Mouse (Mus musculus): ENCODE measurements around the gene Cdca4. TPM values are rescaled to one million over a fixed set of nuclear protein-coding genes. Genes with fewer than 3 reads are reported as not detected.
"Not testable (repeated sequence)": the region's sequence is repeated elsewhere in the genome, so short reads cannot be mapped to it uniquely, and the experiment has no call there.

Gene Cdca4
- polyA plus RNA-seq, 1 experiment from 2014 or later, result 144 TPM

DNA sequence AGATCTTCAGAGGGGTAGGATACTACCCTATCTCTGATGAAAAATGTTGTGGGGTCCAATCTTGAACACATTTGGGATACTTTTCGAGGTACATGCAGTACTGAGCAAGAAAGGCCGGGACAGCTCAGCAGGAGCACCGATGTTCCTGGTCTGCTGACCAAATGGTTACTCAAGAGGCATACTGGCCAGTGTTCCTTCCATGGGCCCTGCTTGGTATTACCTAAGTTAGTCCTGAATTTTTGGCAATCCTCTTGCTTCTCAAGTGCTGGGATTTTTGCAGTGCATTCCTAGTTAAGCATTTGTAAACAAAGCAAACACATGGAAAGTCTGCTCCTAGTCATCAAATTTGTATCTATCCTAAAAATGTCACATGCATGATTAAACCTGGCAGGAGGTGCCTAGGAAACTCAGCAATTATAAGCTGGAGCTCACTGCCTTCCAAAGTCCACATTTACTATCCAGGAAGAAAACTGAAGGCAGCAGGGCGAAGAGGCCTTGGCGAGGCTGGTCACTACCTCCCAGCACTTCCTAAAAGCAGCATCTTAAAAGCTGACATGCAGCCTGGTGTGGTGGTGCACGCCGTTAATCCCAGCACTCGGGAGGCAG lies 10.1 kb downstream of the Cdca4 start:
- no peaks in the 10 kb centered on the region for H3K27me3 ChIP-seq
- H3K9me3 ChIP-seq, result no peaks in the 10 kb centered on the region
- peaks cover 63% of the 10 kb centered on the region for H3K36me3 ChIP-seq
- peaks cover 10% of the 10 kb centered on the region; the same call in 1 of the 2 replicates for H3K4me1 ChIP-seq
- no peak overlapping the region for H3K4me2 ChIP-seq (replicated peaks)
- no peak overlapping the region for H3K4me3 ChIP-seq
- H3K9ac ChIP-seq, result no peak overlapping the region
- WGBS, result 92% methylated on average over 8 of the region's 8 CpGs
- ATAC-seq (ENCODE audit: insufficient number of reproducible peaks, insufficient read depth, low FRiP score, low TSS enrichment), result no peak
- no peak overlapping the region for H3K27ac ChIP-seq

DNA sequence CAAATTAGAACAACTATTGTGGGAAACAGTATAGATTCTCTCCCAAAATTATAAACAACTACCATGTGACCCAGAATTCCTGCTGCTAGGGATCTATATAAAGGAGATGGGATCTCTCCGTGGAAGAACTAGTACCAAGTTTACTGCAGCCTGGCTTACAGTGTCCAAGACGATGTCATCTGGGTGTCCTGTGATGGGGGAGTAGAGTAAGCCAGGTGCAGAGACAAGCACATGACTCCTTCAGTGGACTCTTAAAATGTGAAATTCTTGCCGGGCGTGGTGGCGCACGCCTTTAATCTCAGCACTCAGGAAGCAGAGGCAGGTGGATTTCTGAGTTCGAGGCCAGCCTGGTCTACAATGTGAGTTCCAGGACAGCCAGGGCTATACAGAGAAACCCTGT lies 12.4 kb downstream of the Cdca4 start:
- H3K4me1 ChIP-seq, result not testable (repeated sequence)

DNA sequence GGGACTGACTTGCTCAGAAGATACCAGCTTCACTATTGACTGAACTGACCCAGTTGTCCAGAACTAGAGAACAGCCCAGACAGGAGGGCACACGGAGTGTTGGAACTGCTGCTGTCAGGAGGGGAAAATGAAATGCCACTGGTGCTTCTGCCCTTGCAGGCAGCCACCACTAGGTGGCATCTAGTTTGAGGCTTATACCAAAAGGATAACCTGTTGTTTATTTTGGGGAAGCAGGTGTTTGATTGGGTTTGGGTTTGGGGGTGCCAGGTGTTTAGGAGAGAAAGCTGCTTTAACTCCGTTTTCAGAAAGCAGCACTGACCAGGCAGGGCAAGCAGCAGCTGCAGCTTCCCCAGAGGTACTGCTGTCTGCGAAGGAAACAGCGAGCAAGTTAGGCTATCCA lies 12.9 kb downstream of the Cdca4 start:
- no peaks in the 10 kb centered on the region for H3K27me3 ChIP-seq
- H3K36me3 ChIP-seq, result peaks cover 64% of the 10 kb centered on the region
- no peak overlapping the region for H3K27ac ChIP-seq
- H3K9me3 ChIP-seq, result no peaks in the 10 kb centered on the region
- H3K9ac ChIP-seq, result no peak overlapping the region
- no peak overlapping the region for H3K4me3 ChIP-seq
- H3K4me2 ChIP-seq (replicated peaks), result no peak overlapping the region
- ATAC-seq (ENCODE audit: insufficient number of reproducible peaks, insufficient read depth, low FRiP score, low TSS enrichment), result no peak
- WGBS, result 54% methylated on average over 4 of the region's 4 CpGs
- no peaks in the 10 kb centered on the region for H3K4me1 ChIP-seq

More for the DNA sequence above, 12.4 kb downstream of the Cdca4 start:
- WGBS, result 85% methylated on average over 7 of the region's 7 CpGs
- H3K27me3 ChIP-seq; H3K4me2 ChIP-seq (replicated peaks); H3K27ac ChIP-seq; H3K9me3 ChIP-seq; H3K4me3 ChIP-seq; ATAC-seq (ENCODE audit: insufficient number of reproducible peaks, insufficient read depth, low FRiP score, low TSS enrichment); H3K9ac ChIP-seq: not testable (repeated sequence)
- H3K36me3 ChIP-seq, result peaks cover 69% of the 10 kb centered on the region

DNA sequence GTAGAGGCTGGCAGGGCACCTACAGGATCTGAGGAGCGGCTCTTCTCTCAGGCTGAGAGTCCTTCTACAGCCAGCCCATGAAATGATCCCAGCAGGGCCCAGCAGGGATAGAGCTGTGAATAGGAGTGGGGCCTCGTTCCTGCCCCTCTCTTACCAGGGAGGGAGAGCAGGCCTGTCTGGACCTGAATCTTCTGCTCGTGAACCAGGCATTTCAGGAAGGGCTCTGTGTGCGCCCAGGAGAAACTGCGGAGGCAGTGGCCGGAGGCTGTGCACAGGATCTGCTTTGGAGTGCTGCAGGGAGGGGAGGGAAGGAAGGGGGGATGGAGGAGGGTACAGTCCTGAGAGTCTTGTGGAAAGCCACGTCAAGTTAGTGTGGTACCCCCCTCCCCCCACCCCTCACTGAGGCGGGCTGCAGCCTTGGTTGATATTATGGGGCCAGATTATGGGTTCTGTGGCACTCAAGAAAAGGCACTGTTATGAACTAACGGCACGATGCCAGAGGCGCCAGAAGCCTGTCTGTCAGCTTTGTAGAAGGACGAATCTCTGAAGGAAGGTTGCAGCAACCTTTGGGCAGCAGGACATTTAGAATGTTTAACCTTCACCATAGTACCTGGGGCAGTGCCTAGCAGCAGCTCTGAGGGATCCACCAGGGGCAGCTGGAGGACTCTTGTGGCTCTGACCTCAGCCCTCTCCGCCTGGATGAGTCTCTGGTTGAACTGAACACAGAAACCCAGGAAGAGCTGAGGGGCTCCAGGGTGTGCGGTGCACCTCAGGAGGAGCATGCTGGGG lies 14.3 kb downstream of the Cdca4 start:
- 0 out of 2 replicates have a peak overlapping the region, but pooled peaks have one; percentile 6 for H3K27ac ChIP-seq
- WGBS, result 74% methylated on average over 14 of the region's 14 CpGs
- ATAC-seq (ENCODE audit: insufficient number of reproducible peaks, insufficient read depth, low FRiP score, low TSS enrichment), result no peak
- H3K9ac ChIP-seq, result no peak overlapping the region
- peaks cover 2% of the 10 kb centered on the region; the same call in 1 of the 2 replicates for H3K4me1 ChIP-seq
- H3K4me2 ChIP-seq (replicated peaks), result no peak overlapping the region
- peaks cover 53% of the 10 kb centered on the region for H3K36me3 ChIP-seq
- H3K4me3 ChIP-seq, result no peak overlapping the region
- no peaks in the 10 kb centered on the region for H3K9me3 ChIP-seq
- H3K27me3 ChIP-seq, result no peaks in the 10 kb centered on the region

DNA sequence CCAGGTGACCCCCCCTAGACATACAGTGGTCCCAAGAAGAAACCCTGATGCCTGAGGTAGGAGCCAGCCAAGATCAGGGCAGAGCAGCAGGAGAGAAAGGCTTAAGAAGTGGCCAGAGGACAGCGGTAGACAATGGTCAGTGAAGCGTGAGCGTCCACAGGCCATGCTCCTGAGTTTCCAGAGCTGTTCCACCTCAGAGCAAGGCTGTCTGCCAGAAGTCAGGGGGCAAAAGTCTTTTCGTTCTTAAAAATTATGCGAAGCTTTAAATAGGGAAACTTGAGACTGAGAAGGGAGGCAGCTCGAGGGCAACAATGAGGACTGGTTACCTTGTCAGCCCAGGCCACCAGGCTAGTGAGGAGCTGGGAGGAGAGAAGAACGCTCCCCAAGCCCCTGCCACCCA lies 15.9 kb downstream of the Cdca4 start:
- ATAC-seq (ENCODE audit: insufficient number of reproducible peaks, insufficient read depth, low FRiP score, low TSS enrichment), result no peak
- Histone ChIP-seq H3K36me3 (peaks cover 38% of the 10 kb centered on the region), H3K4me2 (replicated peaks) (no peak overlapping the region), H3K27me3 (no peaks in the 10 kb centered on the region), H3K4me3 (no peak overlapping the region), H3K27ac (no peak overlapping the region), H3K9me3 (no peaks in the 10 kb centered on the region), H3K9ac (no peak overlapping the region), H3K4me1 (peaks cover 11% of the 10 kb centered on the region)
- 85% methylated on average over 7 of the region's 7 CpGs for WGBS

DNA sequence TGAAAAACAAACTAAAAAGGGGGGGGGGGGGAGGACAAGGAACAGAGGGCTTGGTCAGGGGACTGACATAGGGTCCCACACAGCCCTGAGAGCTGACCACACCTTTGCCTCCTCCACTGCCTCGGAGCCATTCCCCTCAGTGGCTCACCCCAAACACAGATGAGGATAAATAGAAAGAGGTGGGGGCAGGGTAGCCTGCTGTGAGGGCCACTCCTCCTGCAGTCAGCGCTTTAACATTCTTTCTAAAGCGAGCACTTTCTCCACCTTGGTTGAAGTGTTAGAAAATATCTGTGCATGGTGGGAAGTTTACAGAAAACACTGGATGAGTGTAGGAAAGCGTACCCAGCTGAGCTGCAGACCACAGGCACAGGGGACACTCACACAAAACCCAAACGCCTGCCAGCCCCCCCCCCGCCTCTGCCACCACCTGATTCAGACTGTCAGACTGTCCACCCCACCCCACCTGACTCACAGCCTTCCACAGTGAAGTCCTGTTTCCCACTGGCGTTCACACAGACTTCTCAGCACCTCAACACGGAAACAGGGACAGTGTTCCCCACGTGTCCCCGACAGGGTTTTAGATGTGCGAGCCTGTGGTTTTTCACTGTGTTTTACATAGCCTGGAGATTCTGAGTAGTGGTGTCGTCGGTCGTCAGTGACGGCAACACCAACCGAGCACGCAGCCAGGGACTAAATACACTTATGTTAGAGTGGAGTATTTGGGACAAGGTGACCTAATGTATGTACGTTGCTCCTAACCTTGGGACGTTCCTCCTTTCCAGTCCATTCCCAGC lies 18.9 kb downstream of the Cdca4 start:
- Histone ChIP-seq H3K9me3 (no peaks in the 10 kb centered on the region), H3K4me1 (peaks cover 15% of the 10 kb centered on the region), H3K4me3 (peak overlapping the region; percentile 55; the same call in 1 of the 2 replicates), H3K4me2 (replicated peaks) (peak overlapping the region; percentile 96), H3K36me3 (peaks cover 18% of the 10 kb centered on the region; the same call in 1 of the 2 replicates), H3K9ac (peak overlapping the region; percentile 64; the same call in 1 of the 2 replicates), H3K27me3 (peaks cover 3% of the 10 kb centered on the region; the same call in 1 of the 2 replicates), H3K27ac (no peak overlapping the region)
- ATAC-seq (ENCODE audit: insufficient number of reproducible peaks, insufficient read depth, low FRiP score, low TSS enrichment), result no peak
- WGBS, result 64% methylated on average over 19 of the region's 19 CpGs

DNA sequence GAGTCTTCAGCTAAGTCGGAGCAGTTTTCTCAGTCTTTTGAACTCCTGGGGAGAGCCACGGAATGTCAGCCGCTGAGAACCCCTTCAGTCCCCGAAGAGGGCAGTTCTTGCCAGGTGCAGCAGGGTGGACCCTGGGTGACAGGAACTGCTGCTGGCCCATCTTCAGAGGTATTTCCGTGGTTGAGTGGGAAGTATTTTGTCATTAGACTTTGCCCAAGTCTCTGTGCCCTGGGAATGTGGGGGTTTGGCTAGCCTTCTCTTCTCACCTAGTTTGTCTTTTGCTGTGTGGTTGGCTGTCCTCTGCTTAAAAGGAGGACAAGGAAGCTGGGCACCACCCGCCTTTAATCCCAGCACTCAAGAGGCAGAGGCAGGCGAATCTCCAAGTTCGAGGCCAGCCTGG lies 19.6 kb downstream of the Cdca4 start:
- 24% methylated on average over 8 of the region's 8 CpGs for WGBS
- Histone ChIP-seq H3K4me1 (peaks cover 15% of the 10 kb centered on the region), H3K9me3 (no peaks in the 10 kb centered on the region), H3K36me3 (peaks cover 12% of the 10 kb centered on the region; the same call in 1 of the 2 replicates), H3K4me3 (peak overlapping the region; percentile 55), H3K4me2 (replicated peaks) (peak overlapping the region; percentile 96), H3K27me3 (peaks cover 3% of the 10 kb centered on the region; the same call in 1 of the 2 replicates), H3K9ac (peak overlapping the region; percentile 64), H3K27ac (no peak overlapping the region)
- ATAC-seq (ENCODE audit: insufficient number of reproducible peaks, insufficient read depth, low FRiP score, low TSS enrichment), result no peak

DNA sequence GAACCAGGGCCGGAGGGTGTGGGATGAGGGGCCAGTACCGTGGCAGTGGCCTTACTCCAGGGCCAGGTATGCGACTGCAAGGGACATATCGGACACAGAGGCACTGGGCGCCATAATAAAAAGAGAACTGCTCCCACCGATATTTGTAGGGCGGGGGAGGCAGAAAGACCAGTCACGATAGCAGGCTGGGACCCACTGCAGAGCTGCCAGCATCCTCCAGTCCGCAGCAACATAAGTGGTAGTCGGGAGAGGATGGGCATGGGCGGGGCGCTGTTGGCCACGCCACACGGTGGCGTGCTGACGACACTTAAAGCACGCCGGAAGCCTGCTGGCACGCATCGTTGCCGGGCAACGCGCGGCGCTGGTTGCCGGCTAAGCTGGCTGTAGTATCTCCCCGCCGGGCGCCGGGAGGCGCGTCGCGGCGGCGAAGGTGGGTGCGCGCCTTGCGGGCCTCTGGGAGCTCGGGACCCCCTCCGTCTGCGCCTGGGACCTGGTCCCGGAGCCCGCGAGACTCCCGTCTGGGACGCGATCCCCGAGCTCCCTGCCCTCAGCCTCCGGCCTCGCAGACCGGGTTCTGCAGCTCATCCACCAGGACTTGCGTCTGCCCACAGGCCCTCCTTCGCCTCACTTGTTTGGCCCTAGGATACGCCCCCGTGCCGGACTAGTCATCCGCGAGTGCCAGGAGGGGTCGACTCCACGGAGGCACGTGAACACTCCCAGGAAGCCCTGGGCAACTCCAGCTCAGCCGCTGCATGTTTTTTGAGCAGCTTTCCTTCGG lies 20.4 kb downstream of the Cdca4 start, which contains the start of gene Clba1:
TSS of gene Clba1 (plus strand) at position 351 of the 778 bp plus-strand sequence.
- Histone ChIP-seq H3K4me2 (replicated peaks) (peak within 1 kb of the TSS; percentile 96), H3K36me3 (0 out of 2 replicates have a peak, but pooled peaks cover 3% of the 10 kb centered on the region), H3K9ac (peak within 1 kb of the TSS; percentile 64), H3K4me3 (peak within 1 kb of the TSS; percentile 55), H3K4me1 (peaks cover 15% of the 10 kb centered on the region), H3K27ac (peak within 1 kb of the TSS; percentile 51), H3K27me3 (peaks cover 3% of the 10 kb centered on the region; the same call in 1 of the 2 replicates), H3K9me3 (no peaks in the 10 kb centered on the region)
- peak; percentile 87 for ATAC-seq (ENCODE audit: insufficient number of reproducible peaks, insufficient read depth, low FRiP score, low TSS enrichment)
- WGBS, result 1% methylated on average over 64 of the region's 64 CpGs

DNA sequence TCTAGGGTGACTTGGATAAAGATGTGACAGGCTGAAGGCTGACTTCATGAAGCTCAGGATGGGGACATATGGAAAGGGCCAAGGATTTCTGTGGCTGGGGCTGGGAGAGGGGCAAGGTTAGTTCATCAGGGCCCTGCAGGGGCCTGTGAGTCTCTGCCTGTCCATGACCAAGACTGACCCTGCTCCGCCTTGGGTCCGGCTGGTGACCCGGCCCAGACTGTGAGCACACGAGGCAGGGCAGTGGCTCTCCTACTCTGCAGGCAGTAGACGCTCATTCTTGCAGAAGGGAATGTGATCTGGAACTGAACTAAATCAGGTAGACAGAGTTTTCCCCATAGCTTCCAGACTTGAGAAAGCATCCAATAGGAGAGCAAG lies 21.0 kb downstream of the Cdca4 start:
- H3K9ac ChIP-seq, result peak overlapping the region; percentile 64
- peak overlapping the region; percentile 55 for H3K4me3 ChIP-seq
- ATAC-seq (ENCODE audit: insufficient number of reproducible peaks, insufficient read depth, low FRiP score, low TSS enrichment), result no peak
- H3K4me2 ChIP-seq (replicated peaks), result peak overlapping the region; percentile 96
- H3K27ac ChIP-seq, result peak overlapping the region; percentile 51
- H3K36me3 ChIP-seq, result no peaks in the 10 kb centered on the region
- H3K9me3 ChIP-seq, result no peaks in the 10 kb centered on the region
- WGBS, result 59% methylated on average over 5 of the region's 5 CpGs
- peaks cover 15% of the 10 kb centered on the region for H3K4me1 ChIP-seq
- peaks cover 5% of the 10 kb centered on the region for H3K27me3 ChIP-seq

DNA sequence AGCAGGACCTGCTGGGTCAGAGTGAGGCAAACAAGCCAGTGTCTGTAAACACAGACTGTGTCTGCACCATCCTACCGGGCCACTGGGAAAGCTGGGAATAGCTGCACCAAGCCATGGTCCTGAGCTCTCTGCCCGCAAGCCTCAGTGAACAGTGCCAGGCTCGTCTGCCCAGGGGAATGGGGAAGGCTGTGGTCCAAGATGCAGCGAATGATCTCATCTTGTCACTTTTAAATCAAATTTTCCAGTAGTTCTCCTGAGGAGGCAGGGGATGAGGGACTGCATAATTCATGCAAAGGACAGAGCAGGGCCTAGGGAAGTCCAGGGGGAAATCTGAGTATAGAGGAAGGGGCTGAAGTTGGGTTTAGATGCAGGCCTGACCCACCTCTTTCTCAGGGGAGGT lies 21.4 kb downstream of the Cdca4 start:
- H3K9ac ChIP-seq, result peak overlapping the region; percentile 64; the same call in 1 of the 2 replicates
- peak overlapping the region; percentile 96; the same call in 1 of the 2 replicates for H3K4me2 ChIP-seq (replicated peaks)
- H3K27me3 ChIP-seq, result peaks cover 8% of the 10 kb centered on the region

DNA sequence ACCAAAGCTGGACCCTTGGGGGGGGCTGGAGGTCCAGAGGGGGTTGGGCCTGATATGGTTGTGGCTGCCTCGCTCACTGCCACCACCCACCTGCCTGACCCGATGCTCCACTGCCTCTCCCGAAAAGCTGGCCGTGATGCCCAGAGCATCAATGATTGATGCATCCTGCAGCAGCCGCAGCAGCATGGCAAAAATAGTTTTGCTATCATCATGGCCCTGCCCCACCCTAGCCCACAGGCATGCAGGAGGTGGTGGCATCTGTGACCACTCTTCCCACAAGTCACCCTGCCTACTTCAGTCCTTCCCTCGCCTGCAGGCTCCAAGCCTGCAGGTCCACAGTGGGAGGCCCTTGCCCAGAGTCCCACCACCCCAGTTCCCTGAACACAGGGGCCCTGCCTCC lies 23.2 kb downstream of the Cdca4 start:
- H3K27me3 ChIP-seq, result peaks cover 24% of the 10 kb centered on the region
- no peaks in the 10 kb centered on the region for H3K9me3 ChIP-seq
- H3K9ac ChIP-seq, result no peak overlapping the region
- no peaks in the 10 kb centered on the region for H3K36me3 ChIP-seq
- WGBS, result 76% methylated on average over 6 of the region's 6 CpGs
- no peak overlapping the region for H3K4me3 ChIP-seq
- no peak for ATAC-seq (ENCODE audit: insufficient number of reproducible peaks, insufficient read depth, low FRiP score, low TSS enrichment)
- H3K4me2 ChIP-seq (replicated peaks), result no peak overlapping the region
- H3K4me1 ChIP-seq, result peaks cover 20% of the 10 kb centered on the region
- H3K27ac ChIP-seq, result no peak overlapping the region

More for the DNA sequence above, 21.4 kb downstream of the Cdca4 start:
- no peak for ATAC-seq (ENCODE audit: insufficient number of reproducible peaks, insufficient read depth, low FRiP score, low TSS enrichment)
- Histone ChIP-seq H3K4me3 (no peak overlapping the region), H3K27ac (no peak overlapping the region), H3K4me1 (peaks cover 15% of the 10 kb centered on the region), H3K9me3 (no peaks in the 10 kb centered on the region), H3K36me3 (no peaks in the 10 kb centered on the region)
- 90% methylated on average over 4 of the region's 4 CpGs for WGBS
